Mouse (Mus musculus): ENCODE measurements around the gene Tbc1d21. TPM values are rescaled to one million over a fixed set of nuclear protein-coding genes. Genes with fewer than 3 reads are reported as not detected.

The Tbc1d21 gene
- not detected in 2 replicates for polyA plus RNA-seq (2015; fragmentation: Nextera tagmentation; extraction: Ambion mirVana)

DNA sequence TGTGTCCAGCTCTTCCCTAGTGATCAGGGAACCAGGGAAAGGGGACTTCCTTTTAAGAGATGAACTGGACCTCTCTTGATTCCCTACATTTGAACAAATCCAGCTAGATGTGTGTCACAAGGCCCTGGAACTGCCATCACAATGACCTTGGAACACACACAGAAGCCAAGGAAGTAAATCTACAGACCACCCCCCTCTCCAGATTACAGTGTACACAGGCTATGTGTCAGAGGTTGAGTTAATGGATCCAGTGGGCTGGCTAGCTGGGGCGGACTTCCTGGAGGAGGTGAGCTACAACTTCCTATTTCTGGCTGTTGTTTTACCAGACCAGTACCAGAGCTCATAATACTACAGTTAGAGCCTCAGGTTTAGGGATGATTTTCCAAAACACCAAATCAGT lies at the start of gene Tbc1d21:
TSS of gene Tbc1d21 (minus strand) at position 101 of the 400 bp plus-strand sequence.
- 91% methylated on average over 1 of the region's 1 CpGs for WGBS
- Histone ChIP-seq H3K27ac (no peak within 1 kb of the TSS), H3K36me3 (no peaks in the 10 kb centered on the region), H3K4me3 (no peak within 1 kb of the TSS), H3K4me2 (no peak within 1 kb of the TSS), H3K4me1 (peaks cover 6% of the 10 kb centered on the region; the same call in 1 of the 2 replicates), H3K27me3 (no peaks in the 10 kb centered on the region), H3K9me3 (no peaks in the 10 kb centered on the region), H3K9ac (no peak within 1 kb of the TSS)
- no peak for ATAC-seq (ENCODE audit: insufficient number of reproducible peaks, low FRiP score, low TSS enrichment, low read depth)

DNA sequence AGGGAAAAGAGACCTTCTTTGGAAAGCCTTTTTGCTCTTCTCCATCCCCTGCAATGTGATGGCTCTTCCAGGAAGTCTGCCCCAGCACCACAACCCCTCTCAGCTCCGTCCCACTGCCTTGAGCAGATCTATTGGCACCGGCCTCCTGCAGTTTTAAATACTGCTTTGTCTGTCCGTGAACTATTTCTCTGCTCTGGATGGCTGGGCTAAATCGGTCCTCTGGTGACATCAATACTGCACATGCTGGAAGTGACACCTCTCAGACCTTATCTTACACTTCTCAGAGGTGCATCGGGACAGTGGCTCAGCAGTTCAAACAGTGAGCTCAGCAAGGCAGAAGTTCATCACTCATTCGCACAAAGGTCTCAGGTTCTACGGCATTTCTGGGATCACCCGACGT lies 41.3 kb upstream of the Tbc1d21 start:
- no peak overlapping the region for H3K9ac ChIP-seq
- H3K4me3 ChIP-seq = no peak overlapping the region
- H3K4me1 ChIP-seq = no peaks in the 10 kb centered on the region
- 74% methylated on average over 9 of the region's 9 CpGs for WGBS
- ATAC-seq (ENCODE audit: insufficient number of reproducible peaks, low FRiP score, low TSS enrichment, low read depth) = no peak
- no peak overlapping the region for H3K4me2 ChIP-seq
- H3K9me3 ChIP-seq = no peaks in the 10 kb centered on the region
- no peaks in the 10 kb centered on the region for H3K36me3 ChIP-seq
- no peak overlapping the region for H3K27ac ChIP-seq
- H3K27me3 ChIP-seq = no peaks in the 10 kb centered on the region

DNA sequence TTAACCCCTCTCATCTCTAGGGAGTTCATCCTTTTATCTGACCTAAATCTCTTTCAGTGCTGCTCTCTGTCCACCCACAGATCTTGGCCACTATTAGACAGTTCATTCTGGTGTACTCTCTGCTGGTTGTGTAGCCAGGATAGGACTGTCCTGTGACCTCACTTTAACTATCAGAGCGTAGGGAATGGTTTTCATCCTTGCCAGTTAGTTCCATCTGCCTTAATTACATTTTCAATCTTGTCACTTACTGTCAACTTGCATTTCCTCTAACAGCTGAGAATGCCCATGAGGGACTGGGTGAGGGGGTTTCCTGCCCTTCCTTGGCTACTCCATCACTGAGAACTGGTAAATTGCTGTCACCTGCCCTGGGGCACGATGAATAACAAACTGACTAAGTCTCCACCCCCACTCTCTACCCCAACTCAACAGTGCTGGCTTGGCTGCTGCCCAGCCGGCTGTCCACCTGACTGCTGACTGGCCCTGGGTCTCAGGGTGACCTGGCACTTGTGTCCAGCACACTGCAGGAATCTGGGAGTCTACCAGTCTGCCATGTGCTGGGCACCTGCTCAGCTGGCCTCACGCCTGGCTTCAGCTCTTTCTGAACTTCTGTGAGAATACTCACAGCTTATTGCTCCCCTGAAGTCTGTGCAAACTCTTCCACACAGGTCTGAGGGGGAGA lies 39.9 kb upstream of the Tbc1d21 start:
- no peak overlapping the region for H3K4me3 ChIP-seq
- 49% methylated on average over 4 of the region's 4 CpGs for WGBS
- no peak overlapping the region for H3K27ac ChIP-seq
- H3K4me1 ChIP-seq = no peaks in the 10 kb centered on the region
- no peak for ATAC-seq (ENCODE audit: insufficient number of reproducible peaks, low FRiP score, low TSS enrichment, low read depth)
- no peak overlapping the region for H3K9ac ChIP-seq
- H3K27me3 ChIP-seq = no peaks in the 10 kb centered on the region
- H3K9me3 ChIP-seq = no peaks in the 10 kb centered on the region
- no peaks in the 10 kb centered on the region for H3K36me3 ChIP-seq
- no peak overlapping the region for H3K4me2 ChIP-seq

DNA sequence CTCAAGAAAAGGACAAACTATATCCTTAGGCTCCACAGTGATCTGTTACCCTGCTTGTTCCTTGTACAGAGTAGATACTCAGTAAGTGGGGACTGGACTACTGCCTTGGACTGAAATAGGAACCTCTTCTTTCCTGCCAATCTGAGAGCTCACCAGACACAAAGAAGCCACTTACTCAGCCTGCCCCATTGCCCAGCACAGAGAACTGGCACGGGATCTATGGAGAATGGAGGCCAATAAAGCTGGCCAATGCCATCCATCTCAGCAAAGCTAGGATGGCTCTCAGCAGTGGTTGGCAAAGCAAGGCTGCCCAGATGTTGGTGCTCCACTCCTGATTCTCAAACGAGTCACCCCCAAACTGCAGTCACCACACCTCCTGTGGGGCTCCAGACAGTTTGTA lies 39.0 kb upstream of the Tbc1d21 start:
- H3K9me3 ChIP-seq = no peaks in the 10 kb centered on the region
- H3K27me3 ChIP-seq = no peaks in the 10 kb centered on the region
- H3K9ac ChIP-seq = no peak overlapping the region
- 62% methylated on average over 2 of the region's 2 CpGs for WGBS
- H3K27ac ChIP-seq = no peak overlapping the region
- H3K4me1 ChIP-seq = no peaks in the 10 kb centered on the region
- no peak for ATAC-seq (ENCODE audit: insufficient number of reproducible peaks, low FRiP score, low TSS enrichment, low read depth)
- no peak overlapping the region for H3K4me2 ChIP-seq
- H3K4me3 ChIP-seq = no peak overlapping the region
- no peaks in the 10 kb centered on the region for H3K36me3 ChIP-seq

DNA sequence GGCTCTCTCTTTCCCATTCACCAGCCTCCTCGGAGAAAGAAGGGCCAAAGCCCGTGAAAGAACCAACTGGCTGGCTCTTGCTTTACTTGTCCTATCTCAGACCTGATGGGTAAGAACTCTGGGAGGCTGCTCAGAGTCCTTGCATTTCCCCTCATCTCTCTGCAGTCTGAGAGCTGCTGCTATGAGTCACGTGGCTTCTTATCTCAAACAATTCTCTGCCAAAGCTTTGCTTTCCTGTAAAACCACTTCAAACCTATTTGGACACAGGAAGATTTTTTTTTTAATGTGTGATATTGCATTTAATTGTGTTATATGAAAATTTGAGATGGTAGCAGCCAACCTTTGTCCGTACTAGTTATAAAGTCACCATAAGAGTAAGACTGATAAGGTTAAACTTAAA lies 34.2 kb upstream of the Tbc1d21 start:
- WGBS = 59% methylated on average over 4 of the region's 4 CpGs
- Histone ChIP-seq H3K9ac (no peak overlapping the region), H3K36me3 (no peaks in the 10 kb centered on the region), H3K27me3 (no peaks in the 10 kb centered on the region), H3K4me2 (no peak overlapping the region), H3K27ac (no peak overlapping the region), H3K4me3 (no peak overlapping the region), H3K9me3 (no peaks in the 10 kb centered on the region), H3K4me1 (no peaks in the 10 kb centered on the region)
- no peak for ATAC-seq (ENCODE audit: insufficient number of reproducible peaks, low FRiP score, low TSS enrichment, low read depth)

DNA sequence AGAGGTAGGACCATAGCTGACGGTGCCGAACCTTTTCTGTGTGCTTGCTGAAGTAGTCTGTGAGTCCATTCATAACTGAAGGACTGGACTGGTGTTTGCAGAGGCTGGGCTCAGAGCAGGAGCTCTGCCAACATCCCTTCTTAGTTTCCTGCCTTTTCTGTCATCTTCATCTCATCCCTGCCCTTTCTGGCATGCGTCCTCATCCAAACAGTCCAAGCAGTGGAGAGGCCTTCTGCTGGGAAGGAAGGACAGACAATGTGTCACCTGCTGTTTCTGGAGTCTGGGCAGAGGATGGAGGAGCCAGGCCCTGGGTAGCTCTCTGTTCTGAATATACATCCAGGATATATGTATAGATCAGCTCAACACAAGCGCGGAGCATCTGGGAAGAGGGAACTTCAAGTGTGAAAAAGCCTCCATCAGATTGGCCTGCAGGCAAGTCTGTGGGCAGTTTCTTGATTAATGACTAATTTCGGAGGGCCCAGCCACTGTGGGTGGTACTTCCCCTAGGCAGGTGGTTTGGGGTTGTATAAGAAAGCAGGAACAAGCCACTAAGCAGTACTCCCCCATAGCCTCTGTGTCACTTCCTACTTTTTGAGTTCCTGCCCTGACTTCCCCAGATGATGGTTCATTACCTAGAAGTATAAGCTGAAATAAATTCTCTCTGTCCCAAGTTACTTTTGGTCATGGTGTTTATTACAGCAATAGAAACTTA lies 31.3 kb upstream of the Tbc1d21 start:
- H3K4me2 ChIP-seq = no peak overlapping the region
- no peak overlapping the region for H3K27ac ChIP-seq
- H3K4me3 ChIP-seq = no peak overlapping the region
- no peaks in the 10 kb centered on the region for H3K36me3 ChIP-seq
- no peaks in the 10 kb centered on the region for H3K9me3 ChIP-seq
- 82% methylated on average over 6 of the region's 6 CpGs for WGBS
- H3K9ac ChIP-seq = no peak overlapping the region
- no peaks in the 10 kb centered on the region for H3K27me3 ChIP-seq
- no peaks in the 10 kb centered on the region for H3K4me1 ChIP-seq
- ATAC-seq (ENCODE audit: insufficient number of reproducible peaks, low FRiP score, low TSS enrichment, low read depth) = no peak

DNA sequence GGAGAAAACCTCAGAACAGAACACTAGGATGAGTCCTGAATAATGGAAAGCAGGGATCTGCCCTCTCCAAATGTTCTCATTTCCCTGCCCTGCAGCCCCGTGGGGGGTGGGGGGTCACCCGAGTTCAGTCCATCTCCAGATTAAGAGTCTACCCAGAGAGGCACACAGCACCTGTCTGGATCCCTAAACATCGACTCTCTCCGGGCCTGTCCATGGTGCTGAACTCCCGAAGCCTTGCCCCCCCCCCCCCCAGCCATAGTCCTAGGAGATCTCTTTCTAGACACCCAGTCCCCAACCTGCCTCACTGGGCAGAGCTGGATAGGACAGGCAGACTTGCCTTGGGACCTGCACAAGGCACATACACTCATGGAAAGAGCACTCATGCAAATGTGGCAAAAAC lies 29.4 kb upstream of the Tbc1d21 start:
- no peaks in the 10 kb centered on the region for H3K36me3 ChIP-seq
- no peak overlapping the region for H3K9ac ChIP-seq
- no peak overlapping the region for H3K27ac ChIP-seq
- H3K9me3 ChIP-seq = no peaks in the 10 kb centered on the region
- H3K4me3 ChIP-seq = no peak overlapping the region
- no peaks in the 10 kb centered on the region for H3K27me3 ChIP-seq
- 24% methylated on average over 5 of the region's 5 CpGs for WGBS
- ATAC-seq (ENCODE audit: insufficient number of reproducible peaks, low FRiP score, low TSS enrichment, low read depth) = no peak
- no peaks in the 10 kb centered on the region for H3K4me1 ChIP-seq
- no peak overlapping the region for H3K4me2 ChIP-seq

DNA sequence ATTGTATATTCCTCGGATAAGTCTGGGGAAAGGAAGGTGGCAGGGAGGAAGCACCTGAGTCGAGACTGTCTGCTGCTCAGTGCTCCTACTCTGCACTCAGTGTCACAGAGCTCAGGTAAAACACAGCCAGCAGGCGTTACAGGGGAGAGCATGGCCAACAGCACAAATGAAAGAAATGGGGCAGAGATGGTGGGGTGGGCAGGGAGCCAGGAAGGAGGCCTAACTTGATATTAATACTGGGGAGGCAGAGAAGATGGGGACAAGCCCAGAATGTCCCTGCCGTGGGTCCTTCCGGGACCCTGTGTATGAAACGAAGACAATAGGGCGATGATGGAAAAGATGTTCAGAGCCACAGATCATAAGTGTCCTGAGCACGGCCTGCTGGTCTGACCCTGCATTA lies 24.4 kb upstream of the Tbc1d21 start:
- Histone ChIP-seq H3K4me2 (no peak overlapping the region), H3K9me3 (no peaks in the 10 kb centered on the region), H3K36me3 (no peaks in the 10 kb centered on the region), H3K27ac (no peak overlapping the region), H3K4me1 (no peaks in the 10 kb centered on the region), H3K27me3 (no peaks in the 10 kb centered on the region), H3K4me3 (no peak overlapping the region), H3K9ac (no peak overlapping the region)
- no peak for ATAC-seq (ENCODE audit: insufficient number of reproducible peaks, low FRiP score, low TSS enrichment, low read depth)
- 84% methylated on average over 8 of the region's 8 CpGs for WGBS

DNA sequence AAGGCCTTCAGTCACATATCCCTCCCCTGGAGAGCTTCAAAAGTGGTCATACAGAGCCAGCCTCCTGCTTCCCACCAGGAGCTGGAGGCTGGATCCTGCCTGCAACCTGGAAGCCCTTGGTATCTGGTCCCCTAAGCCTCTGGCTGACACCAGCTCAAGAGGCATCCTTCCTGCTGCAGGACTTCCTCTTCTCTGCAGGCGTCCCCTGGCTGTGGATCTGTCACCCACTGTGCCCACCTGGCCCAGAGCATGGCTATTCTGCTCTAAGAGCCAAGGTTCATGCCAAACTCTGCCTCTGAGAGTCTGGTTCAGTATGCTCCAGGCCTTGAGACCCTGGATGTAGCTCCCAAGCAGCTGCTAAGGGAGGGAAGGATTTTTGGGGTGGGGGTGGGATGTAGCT lies 23.6 kb upstream of the Tbc1d21 start:
- ATAC-seq (ENCODE audit: insufficient number of reproducible peaks, low FRiP score, low TSS enrichment, low read depth) = no peak
- Histone ChIP-seq H3K27ac (no peak overlapping the region), H3K9me3 (no peaks in the 10 kb centered on the region), H3K4me2 (no peak overlapping the region), H3K9ac (no peak overlapping the region), H3K36me3 (no peaks in the 10 kb centered on the region), H3K4me3 (no peak overlapping the region), H3K4me1 (no peaks in the 10 kb centered on the region), H3K27me3 (no peaks in the 10 kb centered on the region)
- WGBS = 16% methylated on average over 1 of the region's 1 CpGs

DNA sequence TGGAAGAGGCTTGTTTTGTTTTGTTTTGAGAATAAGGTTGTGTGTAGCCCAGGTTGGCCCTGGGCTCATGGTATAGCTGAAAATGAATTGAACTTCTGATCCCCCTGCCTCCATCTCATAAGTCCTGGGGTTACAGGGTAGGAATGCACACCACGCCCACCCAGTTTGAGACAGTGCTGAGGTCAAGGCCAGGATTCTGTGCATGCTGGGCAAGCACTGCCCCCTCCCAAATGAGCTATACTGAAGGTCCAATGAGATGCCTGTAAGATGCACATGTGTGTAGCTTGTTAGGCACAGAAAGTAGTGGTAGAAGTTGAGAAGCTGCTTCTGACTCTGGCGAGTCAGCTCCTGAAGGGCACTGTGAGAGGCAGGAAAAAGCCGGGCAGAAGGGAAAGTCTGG lies 18.1 kb upstream of the Tbc1d21 start:
- no peaks in the 10 kb centered on the region for H3K27me3 ChIP-seq
- no peaks in the 10 kb centered on the region for H3K9me3 ChIP-seq
- H3K27ac ChIP-seq = no peak overlapping the region
- H3K36me3 ChIP-seq = no peaks in the 10 kb centered on the region
- no peak for ATAC-seq (ENCODE audit: insufficient number of reproducible peaks, low FRiP score, low TSS enrichment, low read depth)
- H3K4me3 ChIP-seq = no peak overlapping the region
- no peak overlapping the region for H3K9ac ChIP-seq
- H3K4me1 ChIP-seq = peaks cover 2% of the 10 kb centered on the region; the same call in 1 of the 2 replicates
- H3K4me2 ChIP-seq = no peak overlapping the region
- 48% methylated on average over 3 of the region's 3 CpGs for WGBS

DNA sequence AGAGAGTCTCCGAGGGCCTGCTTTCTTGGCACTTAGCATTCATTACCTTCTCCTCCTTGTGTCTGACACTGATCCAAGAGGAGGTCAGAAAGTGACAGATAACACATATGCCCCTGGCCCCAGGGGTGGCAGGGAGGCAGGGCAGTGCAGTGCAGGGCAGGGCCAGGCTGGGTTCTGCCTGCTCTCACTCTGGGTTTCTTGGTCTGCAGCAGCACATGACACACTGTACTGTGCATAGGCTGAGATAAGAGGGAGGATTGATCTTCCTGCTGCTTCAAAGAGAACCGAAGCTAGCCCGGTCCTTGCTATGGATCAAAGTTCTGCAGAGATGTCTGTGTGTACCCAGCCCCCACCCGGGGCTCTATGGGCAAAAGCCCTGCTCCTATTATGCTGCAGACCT lies 8.6 kb upstream of the Tbc1d21 start:
- no peak overlapping the region for H3K4me2 ChIP-seq
- no peak overlapping the region for H3K4me3 ChIP-seq
- no peaks in the 10 kb centered on the region for H3K9me3 ChIP-seq
- no peak overlapping the region for H3K9ac ChIP-seq
- H3K27me3 ChIP-seq = no peaks in the 10 kb centered on the region
- H3K27ac ChIP-seq = no peak overlapping the region
- WGBS = 49% methylated on average over 4 of the region's 4 CpGs
- H3K4me1 ChIP-seq = no peaks in the 10 kb centered on the region
- H3K36me3 ChIP-seq = no peaks in the 10 kb centered on the region
- ATAC-seq (ENCODE audit: insufficient number of reproducible peaks, low FRiP score, low TSS enrichment, low read depth) = no peak

DNA sequence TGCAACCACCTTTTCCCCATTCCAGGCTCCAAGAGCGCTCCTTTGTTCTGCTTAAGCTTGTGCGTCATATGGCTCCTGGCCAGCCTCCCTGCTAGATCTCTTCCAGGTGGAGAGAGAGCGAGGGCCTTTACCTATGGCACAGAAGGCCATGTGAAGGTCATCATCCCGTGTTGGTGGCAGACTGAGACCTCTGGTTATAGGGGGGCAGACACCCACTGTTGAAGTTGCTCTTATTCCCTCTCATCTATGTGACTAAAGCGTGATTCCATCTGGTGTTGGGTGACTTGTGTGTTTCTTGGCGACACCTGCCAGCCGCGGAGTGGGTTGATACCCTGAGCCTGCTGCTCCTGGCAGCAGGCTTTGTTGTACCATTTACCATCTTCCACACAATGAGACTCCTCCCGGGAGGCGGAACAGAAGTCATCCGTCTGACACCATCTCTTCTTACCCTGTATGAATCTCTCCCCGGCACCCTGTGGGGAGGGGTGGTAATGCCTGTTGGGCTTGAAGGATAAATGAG lies 3.7 kb upstream of the Tbc1d21 start:
- 67% methylated on average over 12 of the region's 12 CpGs for WGBS
- no peak overlapping the region for H3K4me3 ChIP-seq
- H3K27ac ChIP-seq = no peak overlapping the region
- no peak overlapping the region for H3K4me2 ChIP-seq
- ATAC-seq (ENCODE audit: insufficient number of reproducible peaks, low FRiP score, low TSS enrichment, low read depth) = no peak
- H3K9ac ChIP-seq = no peak overlapping the region
- H3K4me1 ChIP-seq = peaks cover 6% of the 10 kb centered on the region; the same call in 1 of the 2 replicates
- H3K36me3 ChIP-seq = no peaks in the 10 kb centered on the region
- H3K9me3 ChIP-seq = no peaks in the 10 kb centered on the region
- H3K27me3 ChIP-seq = no peaks in the 10 kb centered on the region
